Mouse (Mus musculus) gastrocnemius, postnatal 25 days (tissue): Measurements from ENCODE around the gene Dnm1. TPM values are rescaled to one million over a fixed set of nuclear protein-coding genes. Genes with fewer than 3 reads are reported as not detected.
"Not testable (repeated sequence)": the region's sequence is repeated elsewhere in the genome, so short reads cannot be mapped to it uniquely, and the experiment has no call there.

Experiments used
- DNase-seq: peaks from one replicate; pipeline ENCODE4 v3.0.0; 2022
- total RNA-seq, 2 experiments: library from RNA; stranded (reverse); gene quantifications; 1 replicate in 1 of 2; 2 replicates in 1 of 2; pipeline ENCODE4 v1.2.3; 2021

Gene Dnm1
- total RNA-seq, 2 experiments from 2014 or later = 6.0 to 8.7 TPM

- DNase-seq = not testable (repeated sequence)
These were observed 9.1 kb upstream of the Dnm1 start for GRCm38 (mm10) chr2:32362274-32362673.

GRCm38 (mm10) chr2:32361437-32361836 lies 8.3 kb upstream of the Dnm1 start:
- DNase-seq = peak; percentile 66

GRCm38 (mm10) chr2:32360741-32361140 lies 7.6 kb upstream of the Dnm1 start:
- DNase-seq = peak; percentile 80

- no peak for DNase-seq
These were observed 5.2 kb upstream of the Dnm1 start for GRCm38 (mm10) chr2:32358381-32358780.

GRCm38 (mm10) chr2:32357710-32358109 lies 4.6 kb upstream of the Dnm1 start:
- no peak for DNase-seq

GRCm38 (mm10) chr2:32356216-32356615 lies 3.1 kb upstream of the Dnm1 start:
- DNase-seq = peak; percentile 56

GRCm38 (mm10) chr2:32354336-32354895 lies 1.3 kb upstream of the Dnm1 start:
- no peak for DNase-seq

- DNase-seq = no peak
These were observed 698 bp upstream of the Dnm1 start for GRCm38 (mm10) chr2:32353836-32354235.

- DNase-seq = no peak
These were observed 759 bp downstream of the Dnm1 start, which contains the start of gene Ciz1 for GRCm38 (mm10) chr2:32352151-32353006. TSS of gene Ciz1 (plus strand) at chr2:32352327.

GRCm38 (mm10) chr2:32351471-32351961 lies 1.6 kb downstream of the Dnm1 start:
- no peak for DNase-seq

GRCm38 (mm10) chr2:32350471-32351051 lies 2.6 kb downstream of the Dnm1 start:
- DNase-seq = no peak

- DNase-seq = no peak
These were observed 3.4 kb downstream of the Dnm1 start for GRCm38 (mm10) chr2:32349625-32350255.

GRCm38 (mm10) chr2:32348311-32348710 lies 4.8 kb downstream of the Dnm1 start:
- no peak for DNase-seq

- DNase-seq = no peak
These were observed 6.1 kb downstream of the Dnm1 start for GRCm38 (mm10) chr2:32347019-32347418.

GRCm38 (mm10) chr2:32344598-32345321 lies 8.4 kb downstream of the Dnm1 start:
- no peak for DNase-seq

- DNase-seq = no peak
These were observed 9.1 kb downstream of the Dnm1 start for GRCm38 (mm10) chr2:32344056-32344455.

- no peak for DNase-seq
These were observed 9.8 kb downstream of the Dnm1 start for GRCm38 (mm10) chr2:32343351-32343671.

GRCm38 (mm10) chr2:32342539-32343350 lies 10.4 kb downstream of the Dnm1 start:
- peak; percentile 82 for DNase-seq

- no peak for DNase-seq
These were observed 11.1 kb downstream of the Dnm1 start for GRCm38 (mm10) chr2:32342039-32342438.

GRCm38 (mm10) chr2:32341634-32341939 lies 11.6 kb downstream of the Dnm1 start:
- DNase-seq = no peak
